Mouse (Mus musculus) ovary, postnatal 36 days (tissue): ENCODE results near the gene Rxrb.

Experiments used
- DNase-seq: peaks from one replicate; pipeline ENCODE4 v3.0.0; 2022; ENCODE audit warnings: low spot score, mixed read lengths

The Rxrb gene

GRCm38 (mm10) chr17:34047404-34048050 is 15.9 kb downstream of the Rxrb start:
- no peak for DNase-seq

- no peak for DNase-seq
Measured at GRCm38 (mm10) chr17:34057224-34057623, 25.6 kb downstream of the Rxrb start.

DNA sequence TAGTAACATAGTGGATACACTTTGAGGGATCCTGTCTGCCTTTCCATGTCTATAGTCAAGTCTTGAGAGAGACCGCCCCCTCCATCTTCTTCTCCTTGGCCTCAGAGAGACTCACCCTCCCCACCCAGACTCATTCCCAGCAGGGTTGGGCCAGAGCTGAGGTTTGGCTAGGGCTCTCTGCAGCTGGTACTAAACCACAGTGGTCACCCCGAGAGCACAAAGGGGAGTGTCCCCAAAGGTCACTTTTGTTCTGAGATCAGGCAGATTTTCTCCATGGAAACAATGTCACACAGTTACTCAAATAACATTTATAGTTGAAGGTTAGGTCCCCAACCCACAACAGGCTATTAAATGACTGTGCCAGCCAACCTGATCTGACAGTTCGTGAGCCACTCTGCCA is 37.3 kb downstream of the Rxrb start:
- DNase-seq = no peak

DNA sequence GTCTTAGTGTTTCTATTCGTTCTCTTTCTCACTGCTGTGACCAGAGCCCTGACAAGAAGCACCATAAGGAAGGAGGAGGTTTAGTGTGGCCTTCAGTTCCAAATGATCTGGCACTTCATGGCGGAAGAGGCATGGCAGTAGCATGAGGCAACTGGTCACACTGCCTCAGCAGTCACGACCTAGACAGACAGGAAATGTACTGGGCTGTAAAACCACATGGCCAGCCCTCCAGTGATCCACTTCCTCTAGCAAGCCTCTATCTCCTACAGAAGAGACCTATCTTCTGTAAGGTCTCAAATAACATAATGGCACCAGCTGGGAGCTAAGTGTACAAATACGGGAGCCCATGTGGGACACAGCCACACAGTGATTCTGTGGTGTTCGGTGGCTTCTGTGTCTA is 40.5 kb downstream of the Rxrb start:
- DNase-seq = no peak

GRCm38 (mm10) chr17:34075271-34075670 is 43.7 kb downstream of the Rxrb start:
- DNase-seq = peak; percentile 29

DNA sequence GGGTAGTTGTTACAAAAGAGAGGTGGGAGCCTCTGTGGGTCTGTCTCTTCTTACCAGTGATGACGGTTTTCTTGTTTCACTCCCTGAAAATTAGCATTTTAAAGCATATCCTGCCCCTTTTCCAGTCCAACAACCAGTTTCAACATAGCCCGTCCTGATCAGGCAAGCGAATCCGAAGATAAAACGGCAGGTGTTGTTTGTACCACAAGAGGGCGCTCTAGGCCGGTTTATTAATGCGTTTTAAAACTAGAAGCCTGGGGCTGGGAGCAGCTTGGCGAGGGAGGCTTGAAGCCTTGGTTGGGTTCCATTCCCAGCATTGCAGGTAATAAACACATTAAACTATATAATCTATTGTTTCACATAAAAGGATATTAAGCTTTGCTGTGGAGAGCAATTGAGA is 45.9 kb downstream of the Rxrb start:
- DNase-seq = peak; percentile 47

GRCm38 (mm10) chr17:34078148-34078547 is 46.5 kb downstream of the Rxrb start:
- no peak for DNase-seq

GRCm38 (mm10) chr17:34079002-34079401 is 47.4 kb downstream of the Rxrb start:
- DNase-seq = no peak

GRCm38 (mm10) chr17:34079621-34080020 is 48.0 kb downstream of the Rxrb start:
- DNase-seq = no peak

GRCm38 (mm10) chr17:34083104-34083503 is 51.5 kb downstream of the Rxrb start:
- DNase-seq = no peak

DNA sequence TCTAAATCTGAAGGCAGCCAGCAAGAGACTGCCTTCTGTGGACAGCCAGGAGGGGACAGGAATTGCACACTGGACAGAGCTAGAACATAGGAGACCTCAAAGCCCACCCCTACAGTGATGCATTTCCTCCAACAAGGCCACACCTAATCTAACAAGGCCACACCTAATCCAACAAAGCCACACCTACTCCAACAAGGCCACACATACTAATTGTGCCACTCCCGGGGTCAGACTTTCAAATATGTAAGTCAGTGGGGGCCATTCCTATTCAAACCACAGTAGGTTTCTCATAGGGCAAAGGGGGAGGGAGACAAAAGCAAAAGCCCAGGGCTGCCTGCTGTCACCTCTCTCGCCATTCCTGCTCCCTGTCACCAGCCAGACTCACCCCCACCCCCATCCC is 55.8 kb downstream of the Rxrb start:
- no peak for DNase-seq
